Mouse (Mus musculus): Measurements from ENCODE around the gene Hand1.

DNA sequence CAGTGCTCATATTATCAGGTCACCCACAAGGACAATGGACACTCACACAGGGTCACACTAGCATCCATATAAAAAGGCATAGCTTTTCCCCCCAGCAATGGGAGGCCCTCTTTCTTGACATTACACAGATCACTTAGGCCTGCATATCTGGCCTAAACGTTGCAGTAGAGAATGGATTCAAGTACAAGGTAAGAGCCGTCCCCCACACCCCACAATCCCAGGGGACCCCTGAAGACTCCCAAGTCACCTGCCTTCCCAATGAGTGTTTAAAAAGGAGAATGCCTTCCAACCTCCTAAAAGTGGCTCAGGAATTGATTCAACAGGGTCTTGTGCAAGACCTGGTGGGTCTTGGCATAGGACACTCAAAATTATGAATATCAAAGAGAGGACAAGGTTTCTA, 2.7 kb upstream of the Hand1 start:
- TF ChIP-seq CTCF (IDR thresholded peaks at IDR 0.05; ENCODE audit: extremely low read depth, insufficient read depth, low read length): no peak
- TF ChIP-seq POLR2A (IDR thresholded peaks at IDR 0.05; ENCODE audit: extremely low read depth, insufficient read depth, low read length): no peak

Data from cortical plate, adult 2 months (tissue).